Mouse (Mus musculus) hindbrain, embryonic 16.5 days (tissue): ENCODE results near the gene Ubqlnl. TPM values are rescaled to one million over a fixed set of nuclear protein-coding genes. Genes with fewer than 3 reads are reported as not detected.

Source experiments
- ATAC-seq: fragments of 200-750 bp; cut with Nextera tagmentation; 2 replicates; pipeline ENCODE4 v1.8.0; 2017; ENCODE audit warnings: moderate TSS enrichment, moderate library complexity
- H3K27ac ChIP-seq: fragments of 300-500 bp; sonication (generic); 2 replicates; pipeline ENCODE4 v1.5.1; 2014; ENCODE audit warnings: low read depth, mild to moderate bottlenecking, control low read depth, low read length, moderate library complexity
- H3K27me3 ChIP-seq: fragments of 300-500 bp; sonication (generic); replicated peaks from 2 replicates; pipeline ENCODE4 v1.6.1; 2014; ENCODE audit warnings: low read length; ENCODE audit not compliant: control insufficient read depth, insufficient read depth
- H3K36me3 ChIP-seq: fragments of 300-500 bp; sonication (generic); 2 replicates; pipeline ENCODE4 v1.6.1; 2014; ENCODE audit warnings: mild to moderate bottlenecking, low read length, moderate library complexity, mixed read lengths; ENCODE audit not compliant: control insufficient read depth, insufficient read depth
- H3K4me1 ChIP-seq: fragments of 300-500 bp; sonication (generic); 2 replicates; pipeline ENCODE4 v1.6.1; 2014; ENCODE audit warnings: low read depth, low read length; ENCODE audit not compliant: control insufficient read depth, insufficient read depth
- H3K4me2 ChIP-seq: fragments of 300-500 bp; sonication (generic); 2 replicates; pipeline ENCODE4 v1.6.1; 2014; ENCODE audit warnings: mild to moderate bottlenecking, low read length, control low read depth, moderate library complexity
- H3K4me3 ChIP-seq: fragments of 300-500 bp; sonication (generic); 2 replicates; pipeline ENCODE4 v1.5.1; 2014; ENCODE audit warnings: mild to moderate bottlenecking, low read length, control low read depth, moderate library complexity
- H3K9ac ChIP-seq: fragments of 300-500 bp; sonication (generic); 2 replicates; pipeline ENCODE4 v1.6.1; 2014; ENCODE audit warnings: low read depth, mild to moderate bottlenecking, control low read depth, low read length, moderate library complexity
- H3K9me3 ChIP-seq: fragments of 300-500 bp; sonication (generic); 2 replicates; pipeline ENCODE4 v1.6.1; 2014; ENCODE audit warnings: mild to moderate bottlenecking, low read length, moderate library complexity; ENCODE audit not compliant: control insufficient read depth
- WGBS: fragments of 180-500 bp; shearing (Covaris S2); extraction: QIAGEN DNeasy Blood & Tissue Kit; methylation state at CpG from one replicate; pipeline ENCODE4 v1.1.7; 2014; 5-methylcytosine and 5-hydroxymethylcytosine counted together
- polyA plus RNA-seq: library from polyadenylated mRNA; unstranded; fragments of >200 nt; fragmentation: Nextera tagmentation; extraction: Ambion mirVana; gene quantifications from 2 replicates; pipeline ENCODE4 v1.2.1, GENCODE M21; 2015

Ubqlnl gene
- polyA plus RNA-seq, 1 experiment from 2014 or later: not detected

DNA sequence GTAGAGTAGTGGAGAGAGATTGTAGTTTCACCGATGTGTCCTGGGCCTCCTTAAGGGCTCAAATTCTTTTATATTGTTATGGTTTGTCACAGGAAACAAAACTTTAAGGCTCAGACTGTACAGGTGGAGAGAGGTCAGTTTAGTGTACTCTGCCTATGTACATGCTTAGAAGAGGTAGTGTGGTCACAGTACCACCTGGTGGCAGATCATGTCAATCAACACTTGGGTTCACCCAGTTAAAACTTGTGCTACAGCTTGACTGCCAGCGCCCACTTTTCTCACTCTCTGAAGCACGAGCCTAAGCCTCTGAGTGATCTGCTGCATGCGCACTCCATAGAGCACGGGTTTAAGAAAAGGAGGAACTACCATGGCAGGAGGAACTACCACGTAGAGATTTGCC is 16.7 kb upstream of the Ubqlnl start:
- Histone ChIP-seq H3K4me1 (no peaks in the 10 kb centered on the region), H3K27ac (no peak overlapping the region), H3K9me3 (no peaks in the 10 kb centered on the region), H3K9ac (no peak overlapping the region), H3K27me3 (no peaks in the 10 kb centered on the region), H3K4me2 (no peak overlapping the region), H3K4me3 (no peak overlapping the region), H3K36me3 (no peaks in the 10 kb centered on the region)
- no peak for ATAC-seq
- WGBS: 90% methylated on average over 6 of the region's 6 CpGs

DNA sequence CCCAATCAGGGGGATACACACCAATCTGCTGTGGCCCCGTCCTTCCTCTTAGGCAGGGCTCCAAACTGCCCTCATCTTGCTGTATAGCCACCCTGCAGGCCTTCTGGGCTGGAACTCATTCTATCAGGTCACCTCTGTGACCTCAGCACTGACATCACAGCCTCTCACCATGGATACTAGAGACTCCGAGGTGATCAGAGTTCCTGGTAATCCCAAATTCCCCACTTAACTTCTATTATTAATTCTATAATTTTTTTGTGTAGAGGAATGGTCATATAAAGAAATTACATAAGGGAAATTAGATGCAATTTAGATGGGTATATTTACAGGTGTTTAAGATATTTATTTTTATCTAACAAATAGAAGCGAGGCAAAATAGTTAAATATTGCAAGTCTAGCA is 7.2 kb downstream of the Ubqlnl start, which contains the start of gene Ubqln3:
TSS of gene Ubqln3 (minus strand) at position 101 of the 400 bp plus-strand sequence.
- Histone ChIP-seq H3K9ac (no peak within 1 kb of the TSS), H3K27me3 (no peaks in the 10 kb centered on the region), H3K4me1 (no peaks in the 10 kb centered on the region), H3K9me3 (no peaks in the 10 kb centered on the region), H3K36me3 (no peaks in the 10 kb centered on the region), H3K27ac (no peak within 1 kb of the TSS), H3K4me3 (no peak within 1 kb of the TSS), H3K4me2 (no peak within 1 kb of the TSS)
- 75% methylated on average over 3 of the region's 3 CpGs for WGBS
- ATAC-seq: no peak

DNA sequence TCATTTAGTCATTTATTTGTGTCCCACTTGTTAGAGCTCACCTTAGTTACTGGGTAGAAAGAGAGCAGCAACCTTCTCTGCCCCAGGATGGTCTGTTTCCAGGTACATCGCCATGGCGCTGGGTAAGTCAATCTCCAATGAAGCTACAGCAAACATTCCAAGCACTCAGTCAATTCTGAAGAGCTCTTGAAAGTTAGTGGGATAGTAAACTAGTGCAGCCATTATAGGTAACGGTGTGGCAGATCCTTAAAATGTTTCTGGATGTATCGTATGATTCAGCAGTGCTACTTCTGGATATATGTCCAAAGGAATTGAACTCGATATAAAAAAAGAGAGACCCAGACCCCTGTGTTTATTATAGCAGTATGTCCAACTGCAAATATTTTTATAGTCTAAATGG is 13.1 kb downstream of the Ubqlnl start, which contains the start of gene Olfr643:
TSS of gene Olfr643 (minus strand) at position 101 of the 400 bp plus-strand sequence.
- Histone ChIP-seq H3K27ac (no peak within 1 kb of the TSS), H3K27me3 (no peaks in the 10 kb centered on the region), H3K4me2 (no peak within 1 kb of the TSS), H3K36me3 (no peaks in the 10 kb centered on the region), H3K4me3 (no peak within 1 kb of the TSS), H3K9me3 (no peaks in the 10 kb centered on the region), H3K4me1 (no peaks in the 10 kb centered on the region), H3K9ac (no peak within 1 kb of the TSS)
- no peak for ATAC-seq
- WGBS: 92% methylated on average over 5 of the region's 5 CpGs

DNA sequence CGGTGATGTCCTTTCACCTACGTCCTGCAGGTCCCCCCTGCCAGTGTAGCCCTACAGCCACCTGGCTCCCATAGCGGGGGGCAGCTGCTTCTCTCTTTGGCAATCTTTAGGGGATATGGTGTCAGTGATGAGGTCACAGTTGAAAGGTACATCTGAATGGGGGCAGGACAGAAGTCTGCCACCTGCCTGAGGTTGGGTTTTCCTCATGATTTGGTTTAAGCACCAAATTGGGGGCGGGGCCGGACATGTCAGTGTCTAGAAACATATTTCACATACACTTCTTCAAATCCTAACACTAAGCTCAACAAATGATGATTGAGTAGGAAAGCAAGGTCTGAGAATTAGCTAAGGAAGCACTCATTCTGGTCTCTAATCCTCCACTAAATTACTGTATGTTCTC is 20.6 kb downstream of the Ubqlnl start, which contains the start of gene Ubqln5:
TSS of gene Ubqln5 (minus strand) at position 101 of the 400 bp plus-strand sequence.
- Histone ChIP-seq H3K36me3 (no peaks in the 10 kb centered on the region), H3K4me3 (no peak within 1 kb of the TSS), H3K4me1 (no peaks in the 10 kb centered on the region), H3K9ac (no peak within 1 kb of the TSS), H3K27ac (no peak within 1 kb of the TSS), H3K4me2 (no peak within 1 kb of the TSS), H3K9me3 (no peaks in the 10 kb centered on the region), H3K27me3 (no peaks in the 10 kb centered on the region)
- no peak for ATAC-seq
- WGBS: 95% methylated on average over 5 of the region's 5 CpGs

DNA sequence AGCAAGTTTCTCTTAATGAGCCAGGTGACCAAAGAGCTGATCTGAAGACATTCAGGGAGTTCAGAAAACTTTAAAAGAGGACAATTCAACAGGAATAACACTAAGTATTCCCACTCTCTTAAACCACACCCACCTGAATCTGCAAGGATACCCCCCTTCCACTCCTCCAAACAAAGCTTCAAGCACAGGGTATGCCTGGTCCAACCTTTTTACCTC is 45.7 kb downstream of the Ubqlnl start, which contains the start of gene Olfr646:
TSS of gene Olfr646 (plus strand) at position 117 of the 216 bp plus-strand sequence.
- Histone ChIP-seq H3K27ac (no peak within 1 kb of the TSS), H3K9me3 (no peaks in the 10 kb centered on the region), H3K9ac (no peak within 1 kb of the TSS), H3K4me1 (no peaks in the 10 kb centered on the region), H3K27me3 (no peaks in the 10 kb centered on the region), H3K4me3 (no peak within 1 kb of the TSS), H3K36me3 (no peaks in the 10 kb centered on the region), H3K4me2 (no peak within 1 kb of the TSS)
- no peak for ATAC-seq

DNA sequence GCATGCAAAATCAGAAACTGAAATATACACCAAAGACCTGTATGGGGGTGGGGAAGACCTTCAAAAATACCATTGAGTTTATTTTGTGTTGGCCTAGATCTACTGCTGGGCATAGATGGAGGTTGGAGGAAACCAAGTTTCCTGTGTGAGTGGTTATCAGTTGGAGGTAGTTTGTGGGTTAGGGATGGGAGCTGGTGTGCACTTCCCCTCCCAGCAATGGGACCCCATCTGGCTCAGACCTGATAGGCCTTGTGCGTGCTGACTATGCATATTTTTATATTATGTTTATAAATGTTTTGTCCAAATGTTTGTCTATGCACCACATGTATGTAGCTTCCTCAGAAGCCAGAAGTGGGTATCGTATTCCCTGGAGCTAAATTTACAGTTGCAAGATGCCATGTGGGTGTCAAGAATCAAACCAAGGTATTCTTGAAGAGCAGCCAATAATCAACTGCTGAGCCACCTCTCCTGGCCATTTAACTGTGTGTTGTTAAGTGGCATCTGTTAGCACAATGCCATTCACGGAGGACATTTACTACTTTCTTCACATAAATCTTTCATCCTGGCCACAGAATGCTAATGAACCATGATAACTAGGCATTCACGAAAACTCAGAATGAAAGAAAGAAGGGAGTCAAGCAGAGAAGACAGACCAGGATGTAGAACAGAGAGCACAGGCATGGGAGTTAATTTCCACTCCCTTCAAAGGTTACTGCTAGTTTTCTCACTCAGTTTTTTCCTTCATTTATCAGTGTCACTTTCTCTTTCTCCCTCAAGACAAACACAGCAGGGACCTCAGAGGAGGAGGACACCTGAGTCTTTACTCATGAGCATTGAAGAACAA is 46.2 kb downstream of the Ubqlnl start:
- no peaks in the 10 kb centered on the region for H3K36me3 ChIP-seq
- no peak overlapping the region for H3K4me2 ChIP-seq
- H3K4me1 ChIP-seq: no peaks in the 10 kb centered on the region
- no peaks in the 10 kb centered on the region for H3K9me3 ChIP-seq
- no peak overlapping the region for H3K27ac ChIP-seq
- H3K27me3 ChIP-seq: no peaks in the 10 kb centered on the region
- no peak overlapping the region for H3K9ac ChIP-seq
- 49% methylated on average over 4 of the region's 4 CpGs for WGBS
- no peak for ATAC-seq
- H3K4me3 ChIP-seq: no peak overlapping the region

Other genes starting within 250 kb of the Ubqlnl start
- gene Olfr65, start 247.1 kb downstream of the Ubqlnl start, polyA plus RNA-seq: not detected in 2 replicates
- not detected in 2 replicates for gene Olfr631, start 221.7 kb downstream of the Ubqlnl start, polyA plus RNA-seq
- not detected in 2 replicates for gene Olfr632, start 216.2 kb downstream of the Ubqlnl start, polyA plus RNA-seq
- not detected in 2 replicates for gene Olfr633, start 206.1 kb downstream of the Ubqlnl start, polyA plus RNA-seq
- not detected in 2 replicates for gene Olfr635, start 179.4 kb downstream of the Ubqlnl start, polyA plus RNA-seq
- not detected in 2 replicates for gene Olfr638, start 151.8 kb downstream of the Ubqlnl start, polyA plus RNA-seq
- 0.03 TPM in 1 of 2 replicates, not detected in the other for gene Olfr639, start 133.3 kb downstream of the Ubqlnl start, polyA plus RNA-seq
- gene Olfr640, start 125.0 kb downstream of the Ubqlnl start, polyA plus RNA-seq: not detected in 2 replicates
- not detected in 2 replicates for gene Olfr641, start 115.1 kb downstream of the Ubqlnl start, polyA plus RNA-seq
- not detected in 2 replicates for gene Olfr642, start 97.9 kb downstream of the Ubqlnl start, polyA plus RNA-seq
- not detected in 2 replicates for gene 4930516K23Rik, start 89.1 kb downstream of the Ubqlnl start, polyA plus RNA-seq
- not detected in 2 replicates for gene Olfr644, start 78.7 kb downstream of the Ubqlnl start, polyA plus RNA-seq
- gene Olfr645, start 65.1 kb downstream of the Ubqlnl start, polyA plus RNA-seq: not detected in 2 replicates
- not detected in 2 replicates for gene Olfr646, start 45.7 kb downstream of the Ubqlnl start, polyA plus RNA-seq
- not detected in 2 replicates for gene Ubqln5, start 20.7 kb downstream of the Ubqlnl start, polyA plus RNA-seq
- gene Olfr643, start 13.2 kb downstream of the Ubqlnl start, polyA plus RNA-seq: not detected in 2 replicates
- not detected in 2 replicates for gene Ubqln3, start 7.3 kb downstream of the Ubqlnl start, polyA plus RNA-seq
- gene Olfm5, start 14.3 kb upstream of the Ubqlnl start, polyA plus RNA-seq: not detected in 2 replicates
- 0.45 and 0.54 TPM in 2 replicates for gene Olfr648, start 32.8 kb upstream of the Ubqlnl start, polyA plus RNA-seq
- not detected in 2 replicates for gene Olfr649, start 45.4 kb upstream of the Ubqlnl start, polyA plus RNA-seq
- gene Trim6, start 68.2 kb upstream of the Ubqlnl start, polyA plus RNA-seq: 0.30 and 0.41 TPM in 2 replicates
- 0.97 and 1.2 TPM in 2 replicates for gene Trim34a, start 93.9 kb upstream of the Ubqlnl start, polyA plus RNA-seq
- gene Trim5, start 137.5 kb upstream of the Ubqlnl start, polyA plus RNA-seq: 0.21 and 0.24 TPM in 2 replicates
- 1.7 and 2.1 TPM in 2 replicates for gene Trim12a, start 164.9 kb upstream of the Ubqlnl start, polyA plus RNA-seq
- gene Trim34b, start 178.9 kb upstream of the Ubqlnl start, polyA plus RNA-seq: not detected in 2 replicates
- gene Trim12c, start 202.8 kb upstream of the Ubqlnl start, polyA plus RNA-seq: 1.2 and 1.4 TPM in 2 replicates
- not detected in 2 replicates for gene Trim30b, start 219.3 kb upstream of the Ubqlnl start, polyA plus RNA-seq